Mouse (Mus musculus) CD4-positive, CD25-positive, alpha-beta regulatory T cell (primary cell): Measurements from ENCODE around the gene Tnfsf9. TPM values are rescaled to one million over a fixed set of nuclear protein-coding genes. Genes with fewer than 3 reads are reported as not detected.

Experiments
- polyA plus RNA-seq: library from polyadenylated mRNA; unstranded; fragments of 100-300 nt; shearing (Covaris generic); gene quantifications from one replicate; pipeline ENCODE4 v1.2.1, GENCODE M21; 2017

Gene Tnfsf9
- polyA plus RNA-seq, result 4.1 TPM

GRCm38 (mm10) chr17:57105181-57106034 lies at the start of gene Tnfsf9:
Gene Tnfsf9, plus strand, starts transcription at chr17:57105325.

GRCm38 (mm10) chr17:57058891-57059485 lies 46.1 kb upstream of the Tnfsf9 start, which contains the start of gene Crb3:
Gene Crb3, plus strand, starts transcription at chr17:57059105.

GRCm38 (mm10) chr17:57059486-57059977 lies 45.6 kb upstream of the Tnfsf9 start, which contains the start of gene Slc25a23:
Gene Slc25a23, minus strand, starts transcription at chr17:57059863.

GRCm38 (mm10) chr17:57078336-57078735 lies 26.8 kb upstream of the Tnfsf9 start, which contains the start of gene Dennd1c:
Gene Dennd1c, minus strand, starts transcription at chr17:57078514.

GRCm38 (mm10) chr17:57087049-57087832 lies 17.9 kb upstream of the Tnfsf9 start, which contains the start of gene Tubb4a:
Gene Tubb4a, minus strand, starts transcription at chr17:57087782.

GRCm38 (mm10) chr17:57148994-57149803 lies 44.1 kb downstream of the Tnfsf9 start, which contains the start of gene Cd70:
Gene Cd70, minus strand, starts transcription at chr17:57149777.

Other genes starting within 250 kb of the Tnfsf9 start
- not detected for gene Acsbg2, start 230.9 kb upstream of the Tnfsf9 start, polyA plus RNA-seq
- 0.24 TPM for gene 1700061G19Rik, start 229.8 kb upstream of the Tnfsf9 start, polyA plus RNA-seq
- gene Mllt1, start 169.9 kb upstream of the Tnfsf9 start, polyA plus RNA-seq, result 42.0 TPM
- not detected for gene Acer1, start 123.2 kb upstream of the Tnfsf9 start, polyA plus RNA-seq
- gene Clpp, start 115.0 kb upstream of the Tnfsf9 start, polyA plus RNA-seq, result 76.9 TPM
- gene Alkbh7, start 108.0 kb upstream of the Tnfsf9 start, polyA plus RNA-seq, result 34.2 TPM
- gene Pspn, start 105.3 kb upstream of the Tnfsf9 start, polyA plus RNA-seq, result 1.6 TPM
- gene Gtf2f1, start 94.0 kb upstream of the Tnfsf9 start, polyA plus RNA-seq, result 90.6 TPM
- 0.61 TPM for gene Gm17949, start 93.9 kb upstream of the Tnfsf9 start, polyA plus RNA-seq
- gene Khsrp, start 73.8 kb upstream of the Tnfsf9 start, polyA plus RNA-seq, result 56.0 TPM
- not detected for gene Slc25a41, start 63.7 kb upstream of the Tnfsf9 start, polyA plus RNA-seq
- 1.1 TPM for gene Crb3, start 46.2 kb upstream of the Tnfsf9 start, polyA plus RNA-seq
- gene Slc25a23, start 45.5 kb upstream of the Tnfsf9 start, polyA plus RNA-seq, result 7.9 TPM
- gene Dennd1c, start 26.8 kb upstream of the Tnfsf9 start, polyA plus RNA-seq, result 288 TPM
- 1.8 TPM for gene Tubb4a, start 17.5 kb upstream of the Tnfsf9 start, polyA plus RNA-seq
- gene Cd70, start 44.5 kb downstream of the Tnfsf9 start, polyA plus RNA-seq, result 0.72 TPM
- gene Tnfsf14, start 88.9 kb downstream of the Tnfsf9 start, polyA plus RNA-seq, result 3.4 TPM
- gene C3, start 122.8 kb downstream of the Tnfsf9 start, polyA plus RNA-seq, result 0.56 TPM
- gene Gpr108, start 143.1 kb downstream of the Tnfsf9 start, polyA plus RNA-seq, result 82.5 TPM
- gene Trip10, start 144.1 kb downstream of the Tnfsf9 start, polyA plus RNA-seq, result 4.9 TPM
- gene Vav1, start 173.8 kb downstream of the Tnfsf9 start, polyA plus RNA-seq, result 217 TPM